Mouse (Mus musculus) yolk sac, embryonic 10.5 days (tissue): Measurements from ENCODE around the gene Nfib.
"Not testable (repeated sequence)": the region's sequence is repeated elsewhere in the genome, so short reads cannot be mapped to it uniquely, and the experiment has no call there.

ENCODE experiments used
- DNase-seq: peaks from one replicate; pipeline ENCODE4 v3.0.0-alpha.2; 2017; ENCODE audit warnings: low spot score

The Nfib gene

GRCm38 (mm10) chr4:82297562-82297961 is 408.0 kb downstream of the Nfib start:
- no peak for DNase-seq

GRCm38 (mm10) chr4:82294066-82294465 is 411.5 kb downstream of the Nfib start:
- DNase-seq = no peak

- no peak for DNase-seq
These were observed 414.2 kb downstream of the Nfib start for GRCm38 (mm10) chr4:82291174-82291847.

GRCm38 (mm10) chr4:82290623-82291022 is 414.9 kb downstream of the Nfib start:
- no peak for DNase-seq

DNA sequence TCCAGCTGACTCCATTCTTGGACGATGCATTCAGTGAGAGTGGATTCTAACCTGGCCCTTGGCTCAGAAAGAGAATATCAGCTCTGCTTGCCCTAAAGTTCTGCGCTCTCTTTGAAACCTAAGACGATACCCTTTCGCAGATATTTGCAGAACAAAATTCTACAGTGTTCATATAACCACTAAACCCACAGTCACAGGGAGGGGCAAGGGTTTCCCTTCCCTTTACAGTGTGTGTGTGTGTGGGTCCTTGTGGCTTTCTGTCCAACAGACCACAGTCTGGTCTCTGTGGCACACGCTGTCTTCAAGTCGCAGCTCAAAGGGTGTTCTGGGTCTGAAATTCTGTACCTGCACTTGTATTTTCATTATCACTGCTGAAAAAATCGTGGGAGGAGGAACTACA is 416.0 kb downstream of the Nfib start:
- DNase-seq = no peak

GRCm38 (mm10) chr4:82288138-82288537 is 417.4 kb downstream of the Nfib start:
- DNase-seq = no peak

DNA sequence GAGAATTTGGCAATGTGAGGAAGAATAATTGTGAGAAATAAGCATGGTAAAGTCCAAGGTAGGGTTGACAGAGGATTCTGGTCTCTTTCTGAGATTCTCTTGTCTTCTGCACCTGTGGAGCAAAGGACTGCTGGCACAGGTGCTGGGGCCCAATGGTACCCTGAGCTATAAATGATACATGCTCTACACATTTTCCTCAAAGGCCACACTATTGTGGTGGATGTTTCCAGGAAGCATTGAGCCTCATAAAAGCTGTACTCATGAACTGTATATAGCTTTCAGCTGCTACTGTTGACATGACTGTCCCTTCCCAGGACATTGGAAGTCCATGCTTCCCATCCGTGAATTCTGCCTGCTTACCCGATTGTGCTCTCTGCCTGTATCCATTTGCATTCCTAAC is 418.1 kb downstream of the Nfib start:
- no peak for DNase-seq

DNA sequence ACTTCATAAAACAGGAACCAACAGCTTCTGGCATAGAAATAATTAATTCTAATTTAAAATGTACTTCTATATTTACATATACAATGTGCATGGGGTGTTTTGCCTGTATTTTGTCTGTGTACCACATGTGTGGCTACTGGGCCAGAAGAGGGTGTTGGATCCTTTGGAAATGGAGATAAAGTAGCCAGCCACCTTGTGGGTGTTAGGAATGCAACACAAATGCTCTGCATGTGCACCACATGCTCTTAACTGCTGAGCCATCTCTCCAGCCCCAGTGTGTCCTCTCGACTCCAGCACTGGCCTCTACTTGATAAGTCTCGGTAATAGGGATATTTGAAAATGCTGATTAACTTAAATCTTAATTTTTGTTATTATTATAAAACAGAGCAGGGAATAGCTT is 418.6 kb downstream of the Nfib start:
- DNase-seq = no peak

GRCm38 (mm10) chr4:82283536-82283935 is 422.0 kb downstream of the Nfib start:
- no peak for DNase-seq

DNA sequence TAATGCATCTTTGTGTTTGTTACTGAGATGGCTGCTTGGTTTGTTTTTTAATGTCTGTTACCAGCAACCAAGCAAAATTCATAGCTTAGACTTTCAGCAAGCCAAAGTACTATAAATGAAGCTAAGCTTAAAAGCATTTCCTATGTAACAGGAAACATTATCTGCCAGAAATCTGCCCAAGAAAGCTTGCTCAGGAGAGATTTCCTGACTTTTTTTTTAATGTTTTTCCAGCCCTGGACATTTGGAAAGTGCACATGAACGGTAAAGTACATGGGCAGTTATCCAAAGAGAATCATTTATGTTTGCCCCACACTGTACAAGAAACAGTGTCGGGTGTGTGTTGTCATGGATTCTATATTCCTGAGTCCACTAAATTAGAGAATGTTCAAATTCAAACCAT is 429.6 kb downstream of the Nfib start:
- no peak for DNase-seq

GRCm38 (mm10) chr4:82273049-82273754 is 432.3 kb downstream of the Nfib start:
- DNase-seq = no peak

DNA sequence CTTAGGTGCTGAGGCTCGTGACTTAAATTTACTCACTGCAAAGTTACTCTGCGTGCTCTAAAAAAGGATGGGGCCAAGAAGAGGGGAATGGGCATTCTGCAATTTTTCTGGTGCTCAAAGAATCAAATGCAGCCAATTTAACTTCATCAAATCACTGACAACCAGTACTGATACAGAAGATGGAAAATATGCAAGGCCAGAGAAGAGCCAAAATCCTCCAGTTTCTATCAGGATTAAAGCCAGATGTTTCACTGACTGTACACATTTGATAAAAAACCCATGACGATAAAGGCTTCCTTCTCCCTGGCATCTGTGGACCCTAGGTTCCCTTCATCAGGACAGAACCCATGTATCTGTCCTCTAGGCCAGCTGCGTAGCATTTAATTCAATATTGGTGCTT is 433.5 kb downstream of the Nfib start:
- DNase-seq = no peak

GRCm38 (mm10) chr4:82271547-82271946 is 434.0 kb downstream of the Nfib start:
- DNase-seq = no peak

GRCm38 (mm10) chr4:82267832-82268778 is 437.4 kb downstream of the Nfib start:
- DNase-seq = no peak

DNA sequence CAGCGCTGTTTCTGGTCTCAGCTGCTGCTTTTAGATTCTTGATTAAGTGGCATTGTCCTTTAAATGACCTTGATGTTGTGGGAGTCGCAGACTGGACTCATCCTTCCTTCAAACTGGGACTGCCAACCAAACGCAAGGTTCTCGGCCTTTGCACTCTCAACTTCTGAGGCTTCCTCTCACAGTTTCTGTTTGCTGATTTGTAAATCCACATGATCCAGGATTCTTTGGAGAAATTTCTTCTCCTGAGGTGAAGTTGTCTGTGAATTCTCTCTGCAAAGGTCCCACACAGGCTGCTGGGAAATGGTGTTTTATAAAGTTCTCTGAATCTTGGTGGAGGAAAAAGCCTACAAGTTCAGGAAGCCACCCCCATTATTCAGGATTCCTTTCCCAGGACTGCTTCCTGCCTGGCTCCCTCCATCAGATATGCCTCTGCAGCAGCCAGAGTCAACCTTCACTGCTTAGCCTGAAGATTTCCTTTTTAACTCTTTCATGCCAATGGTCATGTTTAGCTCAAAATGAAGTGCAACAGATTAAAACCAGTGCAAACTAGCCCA is 439.4 kb downstream of the Nfib start:
- DNase-seq = peak; percentile 26

GRCm38 (mm10) chr4:82258545-82258944 is 447.0 kb downstream of the Nfib start:
- not testable (repeated sequence) for DNase-seq

- peak; percentile 29 for DNase-seq
These were observed 453.5 kb downstream of the Nfib start for GRCm38 (mm10) chr4:82252054-82252453.

GRCm38 (mm10) chr4:82250355-82250659 is 455.2 kb downstream of the Nfib start:
- peak; percentile 30 for DNase-seq

- DNase-seq = no peak
These were observed 455.8 kb downstream of the Nfib start for GRCm38 (mm10) chr4:82249518-82250354.

DNA sequence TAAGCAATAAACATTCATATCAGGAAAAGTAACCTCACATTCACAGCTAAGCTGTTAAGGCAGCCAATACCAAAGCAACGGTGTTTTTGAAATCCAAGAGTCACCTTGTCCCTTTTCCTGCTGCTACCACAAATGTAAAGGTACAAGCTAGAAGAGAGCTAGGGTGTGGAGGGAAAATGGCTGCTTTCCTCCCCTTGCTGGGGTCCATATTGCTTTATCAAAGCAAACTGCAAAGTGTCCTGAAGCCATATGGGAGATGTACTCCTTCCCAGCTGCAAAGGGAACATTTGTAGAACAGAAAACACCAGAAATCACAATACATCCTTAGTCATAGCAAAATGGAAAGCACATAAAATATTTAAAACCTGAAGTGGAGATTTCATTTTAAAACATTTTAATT is 456.6 kb downstream of the Nfib start:
- no peak for DNase-seq

GRCm38 (mm10) chr4:82248031-82248430 is 457.5 kb downstream of the Nfib start:
- no peak for DNase-seq

- no peak for DNase-seq
These were observed 459.3 kb downstream of the Nfib start for GRCm38 (mm10) chr4:82246290-82246689.
